Mouse (Mus musculus) cerebellum, adult 9-11 months (tissue): Measurements from ENCODE around the gene Rita1.

Experiments
- DNase-seq: peaks from one replicate; pipeline ENCODE4 v3.0.0; 2022

The Rita1 gene

GRCm38 (mm10) chr5:120612442-120612821 is at the start of gene Rita1, which contains the start of gene Ddx54:
TSS of gene Rita1 (minus strand) at chr5:120612589.
TSS of gene Ddx54 (plus strand) at chr5:120612739.
- peak; percentile 99 for DNase-seq

- DNase-seq: no peak
These were observed 48.4 kb upstream of the Rita1 start for GRCm38 (mm10) chr5:120660816-120661215.

- no peak for DNase-seq
These were observed 43.9 kb upstream of the Rita1 start for GRCm38 (mm10) chr5:120656281-120656751.

- no peak for DNase-seq
These were observed 41.5 kb upstream of the Rita1 start for GRCm38 (mm10) chr5:120653873-120654272.

GRCm38 (mm10) chr5:120652915-120653701 is 40.7 kb upstream of the Rita1 start:
- no peak for DNase-seq

- no peak for DNase-seq
These were observed 38.8 kb upstream of the Rita1 start for GRCm38 (mm10) chr5:120651230-120651629.

- DNase-seq: no peak
These were observed 37.5 kb upstream of the Rita1 start for GRCm38 (mm10) chr5:120649938-120650337.

GRCm38 (mm10) chr5:120649374-120649933 is 37.1 kb upstream of the Rita1 start:
- DNase-seq: peak; percentile 39

GRCm38 (mm10) chr5:120648569-120649373 is 36.4 kb upstream of the Rita1 start, which contains the start of gene Rasal1:
TSS of gene Rasal1 (plus strand) at chr5:120648812.
- peak; percentile 57 for DNase-seq

- no peak for DNase-seq
These were observed 35.6 kb upstream of the Rita1 start for GRCm38 (mm10) chr5:120647814-120648491.

GRCm38 (mm10) chr5:120647361-120647760 is 35.0 kb upstream of the Rita1 start:
- no peak for DNase-seq

- DNase-seq: no peak
These were observed 33.5 kb upstream of the Rita1 start for GRCm38 (mm10) chr5:120645851-120646250.

- DNase-seq: no peak
These were observed 31.8 kb upstream of the Rita1 start for GRCm38 (mm10) chr5:120644227-120644626.

- DNase-seq: peak; percentile 76
These were observed 31.1 kb upstream of the Rita1 start for GRCm38 (mm10) chr5:120643365-120644085.

- DNase-seq: no peak
These were observed 27.7 kb upstream of the Rita1 start for GRCm38 (mm10) chr5:120640094-120640493.

- no peak for DNase-seq
These were observed 23.2 kb upstream of the Rita1 start for GRCm38 (mm10) chr5:120635633-120636032.

GRCm38 (mm10) chr5:120634860-120635259 is 22.5 kb upstream of the Rita1 start:
- DNase-seq: no peak

GRCm38 (mm10) chr5:120634131-120634530 is 21.7 kb upstream of the Rita1 start, which contains the start of gene Cfap73:
TSS of gene Cfap73 (minus strand) at chr5:120634235.
- DNase-seq: no peak

- no peak for DNase-seq
These were observed 19.5 kb upstream of the Rita1 start for GRCm38 (mm10) chr5:120631892-120632291.

GRCm38 (mm10) chr5:120631128-120631527 is 18.7 kb upstream of the Rita1 start:
- DNase-seq: no peak

- DNase-seq: no peak
These were observed 16.2 kb upstream of the Rita1 start for GRCm38 (mm10) chr5:120628624-120629023.
